Comparison of ENCODE assay signal across 33 mouse cellular contexts in genomic region chr11:78438399-78438930, GRCm38 (mm10). TPM values are rescaled to one million over a fixed set of nuclear protein-coding genes. Genes with fewer than 3 reads are reported as not detected.
A peak's percentile ranks its signal among the peaks of the same experiment; 100 is the strongest.
DNase-seq lines count a peak whose midpoint lies in the region; ATAC-seq and TF ChIP-seq lines count a peak whose summit lies in the region.
"Had no signal": no experiment of that assay in that cellular context is flagged by ENCODE, and none has a peak within 500 bp of the region (broad histone marks: within the 10 kb centered on the region; RNA-seq: fewer than 3 reads in every experiment).

No protein-coding gene starts in this region.

- no peak for TF ChIP-seq CTCF in liver, postnatal 0 days (IDR thresholded peaks at IDR 0.05; ENCODE audit: low read depth)

- no peak overlapping the region for H3K4me3 ChIP-seq in intestine, embryonic 16.5 days (ENCODE audit: low read length)
- H3K4me3 ChIP-seq in liver, postnatal 0 days (ENCODE audit: low read depth, low read length) = no peak overlapping the region
- no peak overlapping the region for H3K4me3 ChIP-seq in forebrain, embryonic 14.5 days (ENCODE audit: low read depth, low read length)
- H3K4me3 ChIP-seq: forebrain, embryonic 10.5 days; forebrain, embryonic 13.5 days; gastrocnemius, adult 2 months; hindbrain, embryonic 12.5 days; hindbrain, embryonic 15.5 days had no signal

- TF ChIP-seq EP300 in liver, postnatal 0 days (IDR thresholded peaks at IDR 0.05; ENCODE audit: low read depth) = no peak

- 50% methylated on average over 3 of the region's 3 CpGs for WGBS in intestine, embryonic 16.5 days
- 59% methylated on average over 3 of the region's 3 CpGs for WGBS in liver, postnatal 0 days (ENCODE audit: insufficient replicate concordance)
- 81% methylated on average over 3 of the region's 3 CpGs for whole genome bisulfite sequencing in forebrain, embryonic 14.5 days

- DNase-seq in adrenal gland, adult 2 months = peak; percentile 80
- no peak for DNase-seq in adrenal gland, adult 18-20 months (ENCODE audit: low spot score in 2 of 2)
- peak; percentile 61 for DNase-seq in adrenal gland, postnatal 14 days
- no peak for DNase-seq in liver, postnatal 0 days
- no peak for DNase-seq in forebrain, embryonic 14.5 days (ENCODE audit: low spot score)
- DNase-seq in thymus, postnatal 10 days (ENCODE audit: low spot score in 2 of 2) = no peak
- DNase-seq: B cell, adult 2 months; cerebellum, adult 18-20 months; cerebellum, adult 9-10 months; cerebellum, postnatal 14 days; forebrain, postnatal 0 days; gastrocnemius, adult 2 months; gastrocnemius, postnatal 14 days; heart, adult 11 months had no signal

- no peaks in the 10 kb centered on the region for H3K27me3 ChIP-seq in intestine, embryonic 16.5 days (replicated peaks; ENCODE audit: control insufficient read depth, insufficient read depth, low read length)
- no peaks in the 10 kb centered on the region for H3K27me3 ChIP-seq in liver, postnatal 0 days (ENCODE audit: insufficient read depth, low read length)
- no peaks in the 10 kb centered on the region for H3K27me3 ChIP-seq in forebrain, embryonic 14.5 days (replicated peaks; ENCODE audit: control insufficient read depth, insufficient read depth, low read length)
- H3K27me3 ChIP-seq: forebrain, embryonic 13.5 days; hindbrain, embryonic 15.5 days; Patski had no signal

- no peaks in the 10 kb centered on the region for H3K9me3 ChIP-seq in intestine, embryonic 16.5 days (ENCODE audit: control insufficient read depth, low read length)
- H3K9me3 ChIP-seq in liver, postnatal 0 days (ENCODE audit: low read length) = no peaks in the 10 kb centered on the region
- H3K9me3 ChIP-seq in forebrain, embryonic 14.5 days (replicated peaks; ENCODE audit: control insufficient read depth, low read length) = no peaks in the 10 kb centered on the region
- H3K9me3 ChIP-seq: forebrain, embryonic 10.5 days; forebrain, embryonic 13.5 days; G1E; hindbrain, embryonic 12.5 days; hindbrain, embryonic 15.5 days had no signal

- no peaks in the 10 kb centered on the region for H3K36me3 ChIP-seq in intestine, embryonic 16.5 days (ENCODE audit: control insufficient read depth, insufficient read depth, low read length)
- H3K36me3 ChIP-seq in liver, postnatal 0 days (replicated peaks; ENCODE audit: insufficient read depth, low read length) = no peaks in the 10 kb centered on the region
- no peaks in the 10 kb centered on the region for H3K36me3 ChIP-seq in forebrain, embryonic 14.5 days (ENCODE audit: control insufficient read depth, insufficient read depth, low read length)
- H3K36me3 ChIP-seq: forebrain, embryonic 10.5 days; G1E; hindbrain, embryonic 12.5 days; hindbrain, embryonic 15.5 days had no signal

- no peak overlapping the region for H3K9ac ChIP-seq in intestine, embryonic 16.5 days (ENCODE audit: low read depth, low read length)
- H3K9ac ChIP-seq in liver, postnatal 0 days (replicated peaks) = no peak overlapping the region
- H3K9ac ChIP-seq in forebrain, embryonic 14.5 days (ENCODE audit: low read length) = no peak overlapping the region
- H3K9ac ChIP-seq: forebrain, embryonic 13.5 days; forebrain, postnatal 0 days; hindbrain, embryonic 12.5 days; hindbrain, embryonic 15.5 days had no signal

- H3K4me1 ChIP-seq in intestine, embryonic 16.5 days (ENCODE audit: control insufficient read depth, insufficient read depth, low read length) = peaks cover 9% of the 10 kb centered on the region; the same call in 1 of the 2 replicates
- peaks cover 4% of the 10 kb centered on the region; the same call in 1 of the 2 replicates for H3K4me1 ChIP-seq in liver, postnatal 0 days (ENCODE audit: insufficient read depth)
- no peaks in the 10 kb centered on the region for H3K4me1 ChIP-seq in forebrain, embryonic 14.5 days (ENCODE audit: control insufficient read depth, insufficient read depth, low read length)
- H3K4me1 ChIP-seq: hindbrain, embryonic 15.5 days had no signal

- ATAC-seq in intestine, embryonic 16.5 days = peak; percentile 24
- ATAC-seq in liver, postnatal 0 days = no peak
- ATAC-seq in forebrain, embryonic 14.5 days = no peak
- ATAC-seq: forebrain, embryonic 13.5 days; forebrain, postnatal 0 days; Patski had no signal

- peak overlapping the region; percentile 26; the same call in 1 of the 2 replicates for H3K27ac ChIP-seq in intestine, embryonic 16.5 days (ENCODE audit: low read length)
- H3K27ac ChIP-seq in liver, postnatal 0 days (ENCODE audit: low read depth) = no peak overlapping the region
- no peak overlapping the region for H3K27ac ChIP-seq in forebrain, embryonic 14.5 days (ENCODE audit: low read depth, low read length)
- H3K27ac ChIP-seq: forebrain, embryonic 10.5 days; forebrain, embryonic 13.5 days; gastrocnemius, adult 2 months; hindbrain, embryonic 12.5 days; hindbrain, embryonic 15.5 days had no signal

- H3K4me2 ChIP-seq in intestine, embryonic 16.5 days (ENCODE audit: low read depth, low read length) = no peak overlapping the region
- no peak overlapping the region for H3K4me2 ChIP-seq in liver, postnatal 0 days (ENCODE audit: low read depth, low read length)
- H3K4me2 ChIP-seq in forebrain, embryonic 14.5 days (ENCODE audit: low read length) = no peak overlapping the region
- H3K4me2 ChIP-seq: forebrain, embryonic 13.5 days; heart, embryonic 11.5 days; hindbrain, embryonic 12.5 days; hindbrain, embryonic 15.5 days had no signal

RNA-seq across cellular contexts. Expression of gene Slc13a2, which starts 16.4 kb away (rescaled TPM):
- total RNA-seq in adrenal gland, adult 2 months (2021) = not detected
- 0.20 and 0.22 TPM in 2 replicates for polyA plus RNA-seq in adrenal gland, adult 2 months (2012; rRNA removed)
- not detected for total RNA-seq in adrenal gland, adult 18-20 months (2021)
- not detected in 2 replicates for total RNA-seq in adrenal gland, postnatal 14 days (2021)
- 4.6 and 6.7 TPM in 2 replicates for polyA plus RNA-seq in intestine, embryonic 16.5 days (2015; fragmentation: Nextera tagmentation; extraction: Ambion mirVana)
- 0.07 and 0.08 TPM in 2 replicates for polyA plus RNA-seq in liver, postnatal 0 days (2015; fragmentation: Nextera tagmentation; extraction: Ambion mirVana)
- not detected in 2 replicates for polyA plus RNA-seq in forebrain, embryonic 14.5 days (2014; fragmentation: Nextera tagmentation; extraction: Ambion mirVana)
- total RNA-seq: CH12.LX; forebrain, postnatal 0 days; G1E; gastrocnemius, adult 2 months; gastrocnemius, postnatal 14 days; gastrocnemius, postnatal 4 days; heart, adult 8-10 months; heart, postnatal 25 days; hematopoietic stem cell, adult 5-6 weeks had no signal
- polyA plus RNA-seq: embryonic facial prominence, embryonic 11.5 days; embryonic facial prominence, embryonic 14.5 days; forebrain, embryonic 10.5 days; forebrain, embryonic 13.5 days; forebrain, postnatal 0 days; frontal cortex, adult 2 months; G1E; heart, embryonic 11.5 days; heart, embryonic 14.5 days; heart, postnatal 0 days; hindbrain, embryonic 12.5 days; hindbrain, embryonic 15.5 days had no signal

RNA-seq across cellular contexts. Expression of gene Slc46a1, which starts 27.0 kb away (rescaled TPM):
- total RNA-seq in adrenal gland, adult 2 months (2021) = 10 to 100 TPM; 41.5 to 60.9 TPM
- polyA plus RNA-seq in adrenal gland, adult 2 months (2012; rRNA removed) = 111 TPM in 2 replicates
- 10 to 100 TPM; 27.4 to 32.0 TPM for total RNA-seq in adrenal gland, adult 18-20 months (2021)
- total RNA-seq in adrenal gland, postnatal 14 days (2021) = 16.7 and 20.5 TPM in 2 replicates
- polyA plus RNA-seq in intestine, embryonic 16.5 days (2015; fragmentation: Nextera tagmentation; extraction: Ambion mirVana) = 11.0 and 12.8 TPM in 2 replicates
- 20.5 and 22.3 TPM in 2 replicates for polyA plus RNA-seq in liver, postnatal 0 days (2015; fragmentation: Nextera tagmentation; extraction: Ambion mirVana)
- polyA plus RNA-seq in forebrain, embryonic 14.5 days (2014; fragmentation: Nextera tagmentation; extraction: Ambion mirVana) = 18.4 and 19.2 TPM in 2 replicates
- polyA plus RNA-seq: G1E had no signal

RNA-seq across cellular contexts. Expression of gene Foxn1, which starts 52.1 kb away (rescaled TPM):
- under 1 TPM; 0.29 to 0.41 TPM for total RNA-seq in adrenal gland, adult 2 months (2021)
- 0.27 and 0.35 TPM in 2 replicates for polyA plus RNA-seq in adrenal gland, adult 2 months (2012; rRNA removed)
- total RNA-seq in adrenal gland, adult 18-20 months (2021) = under 1 TPM; 0.19 to 0.20 TPM
- total RNA-seq in adrenal gland, postnatal 14 days (2021) = 0.15 TPM in 1 of 2 replicates, not detected in the other
- polyA plus RNA-seq in intestine, embryonic 16.5 days (2015; fragmentation: Nextera tagmentation; extraction: Ambion mirVana) = not detected in 2 replicates
- polyA plus RNA-seq in liver, postnatal 0 days (2015; fragmentation: Nextera tagmentation; extraction: Ambion mirVana) = not detected in 2 replicates
- not detected in 2 replicates for polyA plus RNA-seq in forebrain, embryonic 14.5 days (2014; fragmentation: Nextera tagmentation; extraction: Ambion mirVana)
- total RNA-seq: CH12.LX; forebrain, postnatal 0 days; gastrocnemius, adult 2 months; gastrocnemius, postnatal 14 days; gastrocnemius, postnatal 4 days; heart, adult 8-10 months; heart, postnatal 25 days; hematopoietic stem cell, adult 5-6 weeks had no signal
- polyA plus RNA-seq: forebrain, embryonic 10.5 days; forebrain, embryonic 13.5 days; forebrain, postnatal 0 days; frontal cortex, adult 2 months; G1E; heart, embryonic 14.5 days; heart, postnatal 0 days; hindbrain, embryonic 12.5 days; hindbrain, embryonic 15.5 days; intestine, embryonic 14.5 days had no signal

RNA-seq across cellular contexts. Expression of gene Sarm1, which starts 59.1 kb away (rescaled TPM):
- total RNA-seq in adrenal gland, adult 2 months (2021) = 1 to 10 TPM; 5.3 to 8.2 TPM
- polyA plus RNA-seq in adrenal gland, adult 2 months (2012; rRNA removed) = 2.3 and 3.0 TPM in 2 replicates
- 1 to 10 TPM; 5.3 to 6.4 TPM for total RNA-seq in adrenal gland, adult 18-20 months (2021)
- total RNA-seq in adrenal gland, postnatal 14 days (2021) = 3.3 and 4.9 TPM in 2 replicates
- 1.6 and 2.1 TPM in 2 replicates for polyA plus RNA-seq in intestine, embryonic 16.5 days (2015; fragmentation: Nextera tagmentation; extraction: Ambion mirVana)
- 0.14 and 0.21 TPM in 2 replicates for polyA plus RNA-seq in liver, postnatal 0 days (2015; fragmentation: Nextera tagmentation; extraction: Ambion mirVana)
- polyA plus RNA-seq in forebrain, embryonic 14.5 days (2014; fragmentation: Nextera tagmentation; extraction: Ambion mirVana) = 34.9 and 45.6 TPM in 2 replicates
- polyA plus RNA-seq: G1E; heart, postnatal 0 days had no signal

Comparison
In these comparisons a context has a peak if more than half of its experiments do, and no peak if none do; other contexts are left out.
1. DNase-seq: peak in adrenal gland, adult 2 months (single experiment) and adrenal gland, postnatal 14 days (single experiment); none in adrenal gland, adult 18-20 months (0 of 2), liver, postnatal 0 days (single experiment), forebrain, embryonic 14.5 days (single experiment) and thymus, postnatal 10 days (0 of 2).